Mouse (Mus musculus): ENCODE data around the gene Defb35. TPM values are rescaled to one million over a fixed set of nuclear protein-coding genes. Genes with fewer than 3 reads are reported as not detected.
"Not testable (repeated sequence)": the region's sequence is repeated elsewhere in the genome, so short reads cannot be mapped to it uniquely, and the experiment has no call there.

Defb35 gene
- not detected in 2 replicates for polyA plus RNA-seq (2015; fragmentation: Nextera tagmentation; extraction: Ambion mirVana)

DNA sequence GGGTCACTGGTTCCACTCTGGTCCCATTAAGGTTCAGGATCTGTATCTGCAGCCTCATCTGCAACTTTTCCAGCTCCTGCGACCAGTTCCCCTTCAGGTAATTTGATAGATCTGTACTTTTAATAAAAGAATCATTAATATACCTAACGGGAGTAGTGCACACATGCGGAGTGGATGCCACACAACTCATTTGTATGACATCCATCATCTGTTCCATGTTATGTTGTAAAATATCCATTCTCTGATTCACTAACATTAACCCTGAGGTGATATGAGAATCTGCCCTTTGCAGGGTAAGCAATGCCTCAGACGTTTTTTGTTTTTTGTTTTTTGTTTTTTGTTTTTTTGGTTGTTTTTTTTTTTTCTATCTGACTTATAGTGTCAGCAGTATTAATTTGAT is at the start of gene Defb35:
Defb35 (plus strand) TSS at position 301 of the 400 bp plus-strand sequence.
- H3K4me2 ChIP-seq (ENCODE audit: low read depth, low read length); H3K27me3 ChIP-seq (replicated peaks; ENCODE audit: control insufficient read depth, insufficient read depth, low read length); H3K4me3 ChIP-seq (ENCODE audit: low read length); H3K4me1 ChIP-seq (ENCODE audit: control insufficient read depth, insufficient read depth, low read length); H3K9me3 ChIP-seq (ENCODE audit: control insufficient read depth, low read length); H3K9ac ChIP-seq (ENCODE audit: low read depth, low read length); H3K36me3 ChIP-seq (ENCODE audit: control insufficient read depth, insufficient read depth, low read length); ATAC-seq; H3K27ac ChIP-seq (ENCODE audit: low read length): not testable (repeated sequence)
- 90% methylated on average over 4 of the region's 4 CpGs for WGBS

- H3K27ac ChIP-seq (ENCODE audit: low read length); H3K4me1 ChIP-seq (ENCODE audit: control insufficient read depth, insufficient read depth, low read length); H3K27me3 ChIP-seq (replicated peaks; ENCODE audit: control insufficient read depth, insufficient read depth, low read length); H3K4me3 ChIP-seq (ENCODE audit: low read length); H3K9ac ChIP-seq (ENCODE audit: low read depth, low read length); H3K9me3 ChIP-seq (ENCODE audit: control insufficient read depth, low read length); ATAC-seq; H3K36me3 ChIP-seq (ENCODE audit: control insufficient read depth, insufficient read depth, low read length); H3K4me2 ChIP-seq (ENCODE audit: low read depth, low read length): not testable (repeated sequence)
Observed at GRCm38 (mm10) chr8:21906290-21906689, 31.9 kb upstream of the Defb35 start, which contains the start of gene Defb11. Defb11 (minus strand) TSS chr8:21906412.

DNA sequence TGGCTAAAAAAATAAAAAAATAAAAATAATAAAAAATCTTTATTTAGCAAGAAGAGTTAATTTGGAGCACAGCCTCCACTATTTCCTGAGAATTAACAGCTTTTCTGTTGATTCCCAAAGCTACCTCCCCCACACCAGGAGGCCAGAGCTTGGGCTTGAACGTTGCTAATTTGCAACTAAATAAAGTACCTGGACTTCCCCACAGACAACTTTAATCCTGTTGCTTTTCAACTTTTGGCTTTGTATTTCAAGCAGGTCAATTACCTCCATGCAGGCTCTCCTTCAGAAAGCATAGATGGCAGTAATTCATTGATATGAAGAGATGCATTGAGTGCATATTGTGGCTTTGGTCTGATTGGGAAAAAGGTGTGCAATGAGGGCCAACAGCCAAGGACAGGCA is 26.2 kb upstream of the Defb35 start:
- 22% methylated on average over 1 of the region's 1 CpGs for WGBS
- no peak for ATAC-seq
- Histone ChIP-seq H3K36me3 (ENCODE audit: control insufficient read depth, insufficient read depth, low read length) (no peaks in the 10 kb centered on the region), H3K9ac (ENCODE audit: low read depth, low read length) (no peak overlapping the region), H3K9me3 (ENCODE audit: control insufficient read depth, low read length) (no peaks in the 10 kb centered on the region), H3K4me3 (ENCODE audit: low read length) (no peak overlapping the region), H3K4me2 (ENCODE audit: low read depth, low read length) (no peak overlapping the region), H3K27me3 (replicated peaks; ENCODE audit: control insufficient read depth, insufficient read depth, low read length) (no peaks in the 10 kb centered on the region), H3K27ac (ENCODE audit: low read length) (no peak overlapping the region), H3K4me1 (ENCODE audit: control insufficient read depth, insufficient read depth, low read length) (no peaks in the 10 kb centered on the region)

- Histone ChIP-seq H3K9ac (ENCODE audit: low read depth, low read length) (no peak overlapping the region), H3K27ac (ENCODE audit: low read length) (no peak overlapping the region), H3K4me1 (ENCODE audit: control insufficient read depth, insufficient read depth, low read length) (no peaks in the 10 kb centered on the region), H3K36me3 (ENCODE audit: control insufficient read depth, insufficient read depth, low read length) (no peaks in the 10 kb centered on the region), H3K9me3 (ENCODE audit: control insufficient read depth, low read length) (no peaks in the 10 kb centered on the region), H3K4me2 (ENCODE audit: low read depth, low read length) (no peak overlapping the region), H3K4me3 (ENCODE audit: low read length) (no peak overlapping the region), H3K27me3 (replicated peaks; ENCODE audit: control insufficient read depth, insufficient read depth, low read length) (no peaks in the 10 kb centered on the region)
- 23% methylated on average over 2 of the region's 2 CpGs for WGBS
- no peak for ATAC-seq
Observed at GRCm38 (mm10) chr8:21912554-21912953, 25.6 kb upstream of the Defb35 start.

GRCm38 (mm10) chr8:21915625-21916024 is 22.5 kb upstream of the Defb35 start:
- ATAC-seq: no peak

GRCm38 (mm10) chr8:21930754-21931153 is 7.4 kb upstream of the Defb35 start:
- not testable (repeated sequence) for H3K9me3 ChIP-seq (ENCODE audit: control insufficient read depth, low read length); H3K27ac ChIP-seq (ENCODE audit: low read length); H3K9ac ChIP-seq (ENCODE audit: low read depth, low read length); ATAC-seq; H3K27me3 ChIP-seq (replicated peaks; ENCODE audit: control insufficient read depth, insufficient read depth, low read length); H3K4me3 ChIP-seq (ENCODE audit: low read length); H3K36me3 ChIP-seq (ENCODE audit: control insufficient read depth, insufficient read depth, low read length); H3K4me2 ChIP-seq (ENCODE audit: low read depth, low read length); H3K4me1 ChIP-seq (ENCODE audit: control insufficient read depth, insufficient read depth, low read length)
- 90% methylated on average over 3 of the region's 3 CpGs for WGBS

More at GRCm38 (mm10) chr8:21915625-21916024, 22.5 kb upstream of the Defb35 start:
- Histone ChIP-seq H3K4me3 (ENCODE audit: low read length) (no peak overlapping the region), H3K4me2 (ENCODE audit: low read depth, low read length) (no peak overlapping the region), H3K9ac (ENCODE audit: low read depth, low read length) (no peak overlapping the region), H3K36me3 (ENCODE audit: control insufficient read depth, insufficient read depth, low read length) (no peaks in the 10 kb centered on the region), H3K9me3 (ENCODE audit: control insufficient read depth, low read length) (no peaks in the 10 kb centered on the region), H3K27ac (ENCODE audit: low read length) (no peak overlapping the region), H3K27me3 (replicated peaks; ENCODE audit: control insufficient read depth, insufficient read depth, low read length) (no peaks in the 10 kb centered on the region), H3K4me1 (ENCODE audit: control insufficient read depth, insufficient read depth, low read length) (no peaks in the 10 kb centered on the region)
- WGBS: 80% methylated on average over 3 of the region's 3 CpGs

DNA sequence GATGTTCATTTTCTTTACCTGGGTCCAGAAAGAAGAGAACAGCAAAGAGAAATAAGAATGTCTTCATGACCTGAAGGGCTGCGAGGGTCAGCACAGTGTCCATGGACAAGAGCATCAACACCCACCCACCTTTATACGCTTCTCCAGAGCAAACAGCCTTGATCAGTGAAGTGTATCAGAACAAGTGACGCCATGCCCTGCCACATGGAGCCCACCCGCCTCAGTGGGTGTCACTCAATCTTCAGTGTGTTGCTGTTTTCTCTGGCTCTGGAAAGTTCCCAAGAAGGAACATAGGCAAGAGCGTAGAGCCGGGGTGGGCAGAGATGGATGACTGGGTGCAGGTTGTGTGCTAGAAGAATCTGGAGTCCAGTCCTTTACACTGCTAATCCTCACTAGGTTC is 5.5 kb upstream of the Defb35 start, which contains the start of gene Defb15:
Defb15 (minus strand) TSS at position 101 of the 400 bp plus-strand sequence.
- H3K4me3 ChIP-seq (ENCODE audit: low read length): no peak within 1 kb of the TSS
- ATAC-seq: no peak
- no peaks in the 10 kb centered on the region for H3K9me3 ChIP-seq (ENCODE audit: control insufficient read depth, low read length)
- H3K4me1 ChIP-seq (ENCODE audit: control insufficient read depth, insufficient read depth, low read length): no peaks in the 10 kb centered on the region
- 93% methylated on average over 6 of the region's 6 CpGs for WGBS
- no peaks in the 10 kb centered on the region for H3K27me3 ChIP-seq (replicated peaks; ENCODE audit: control insufficient read depth, insufficient read depth, low read length)
- no peak within 1 kb of the TSS for H3K27ac ChIP-seq (ENCODE audit: low read length)
- H3K4me2 ChIP-seq (ENCODE audit: low read depth, low read length): no peak within 1 kb of the TSS
- no peaks in the 10 kb centered on the region for H3K36me3 ChIP-seq (ENCODE audit: control insufficient read depth, insufficient read depth, low read length)
- no peak within 1 kb of the TSS for H3K9ac ChIP-seq (ENCODE audit: low read depth, low read length)

- no peak within 1 kb of the TSS for H3K4me3 ChIP-seq (ENCODE audit: low read length)
- H3K9me3 ChIP-seq (ENCODE audit: control insufficient read depth, low read length): no peaks in the 10 kb centered on the region
- WGBS: 85% methylated on average over 6 of the region's 6 CpGs
- no peak within 1 kb of the TSS for H3K9ac ChIP-seq (ENCODE audit: low read depth, low read length)
- no peak within 1 kb of the TSS for H3K4me2 ChIP-seq (ENCODE audit: low read depth, low read length)
- no peak for ATAC-seq
- no peaks in the 10 kb centered on the region for H3K27me3 ChIP-seq (replicated peaks; ENCODE audit: control insufficient read depth, insufficient read depth, low read length)
- no peaks in the 10 kb centered on the region for H3K36me3 ChIP-seq (ENCODE audit: control insufficient read depth, insufficient read depth, low read length)
- H3K27ac ChIP-seq (ENCODE audit: low read length): no peak within 1 kb of the TSS
- H3K4me1 ChIP-seq (ENCODE audit: control insufficient read depth, insufficient read depth, low read length): no peaks in the 10 kb centered on the region
Observed at GRCm38 (mm10) chr8:21946462-21946861, 8.3 kb downstream of the Defb35 start, which contains the start of gene Defb13. Defb13 (plus strand) TSS chr8:21946762.

DNA sequence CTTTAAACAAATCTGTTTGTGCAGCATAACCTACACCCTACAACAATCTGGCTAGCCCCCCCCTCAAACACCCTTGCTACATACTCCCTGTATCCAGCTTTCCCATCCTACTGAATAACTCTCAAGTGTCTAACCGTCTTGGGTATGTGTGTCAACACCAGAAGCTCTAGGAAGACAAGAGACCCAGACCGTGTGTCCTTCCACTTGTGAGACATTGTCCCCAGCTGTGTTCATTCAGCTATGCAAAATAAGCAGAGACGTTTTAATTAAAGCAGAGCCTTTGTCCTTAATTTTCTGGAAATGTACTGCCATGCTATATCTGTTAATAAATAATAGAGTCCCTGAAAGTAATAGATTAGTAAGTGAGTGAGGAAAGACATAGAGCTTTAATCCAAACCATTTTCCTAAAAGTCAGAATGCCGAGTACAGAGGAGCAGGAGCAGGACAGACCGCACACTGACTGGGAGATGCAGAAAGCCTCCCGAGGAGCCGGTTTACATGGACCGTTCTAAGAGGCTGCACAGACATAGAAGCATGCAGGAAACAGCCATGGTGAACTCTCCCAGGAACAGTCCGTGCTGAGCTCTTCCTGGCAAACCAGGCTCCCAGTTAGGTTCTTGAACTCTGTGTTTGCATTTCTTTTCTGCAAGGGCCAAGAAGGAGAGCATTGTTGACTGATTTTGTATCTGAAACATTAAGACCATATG is 9.3 kb downstream of the Defb35 start:
- Histone ChIP-seq H3K36me3 (ENCODE audit: control insufficient read depth, insufficient read depth, low read length) (no peaks in the 10 kb centered on the region), H3K4me1 (ENCODE audit: control insufficient read depth, insufficient read depth, low read length) (no peaks in the 10 kb centered on the region), H3K4me3 (ENCODE audit: low read length) (no peak overlapping the region), H3K27ac (ENCODE audit: low read length) (no peak overlapping the region), H3K9ac (ENCODE audit: low read depth, low read length) (no peak overlapping the region), H3K9me3 (ENCODE audit: control insufficient read depth, low read length) (no peaks in the 10 kb centered on the region), H3K27me3 (replicated peaks; ENCODE audit: control insufficient read depth, insufficient read depth, low read length) (no peaks in the 10 kb centered on the region), H3K4me2 (ENCODE audit: low read depth, low read length) (no peak overlapping the region)
- no peak for ATAC-seq
- WGBS: 65% methylated on average over 9 of the region's 9 CpGs

DNA sequence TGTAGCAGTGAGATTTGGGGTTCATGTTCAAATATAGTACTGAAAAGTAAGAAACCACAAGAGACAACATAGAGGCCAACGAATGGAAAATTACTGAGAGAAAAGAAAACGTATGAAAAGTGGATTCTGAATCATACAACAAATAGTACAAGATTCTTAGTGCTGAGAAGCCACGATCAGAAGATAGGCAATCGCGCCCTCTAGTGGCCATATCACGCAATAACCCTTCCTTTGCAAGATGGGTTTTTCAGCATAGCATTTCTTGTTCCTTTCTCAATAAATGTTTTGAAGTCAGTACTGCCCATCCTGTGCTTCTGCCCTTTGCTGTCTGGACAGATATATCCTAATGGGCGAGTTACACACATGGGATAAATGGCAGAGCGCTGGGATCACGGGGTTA is 17.2 kb downstream of the Defb35 start:
- ATAC-seq: no peak

More for the DNA sequence above, 17.2 kb downstream of the Defb35 start:
- no peaks in the 10 kb centered on the region for H3K9me3 ChIP-seq (ENCODE audit: control insufficient read depth, low read length)
- H3K9ac ChIP-seq (ENCODE audit: low read depth, low read length): no peak overlapping the region
- 7% methylated on average over 9 of the region's 9 CpGs for WGBS
- H3K4me1 ChIP-seq (ENCODE audit: control insufficient read depth, insufficient read depth, low read length): no peaks in the 10 kb centered on the region
- no peak overlapping the region for H3K27ac ChIP-seq (ENCODE audit: low read length)
- no peak overlapping the region for H3K4me2 ChIP-seq (ENCODE audit: low read depth, low read length)
- no peaks in the 10 kb centered on the region for H3K36me3 ChIP-seq (ENCODE audit: control insufficient read depth, insufficient read depth, low read length)
- no peak overlapping the region for H3K4me3 ChIP-seq (ENCODE audit: low read length)
- no peaks in the 10 kb centered on the region for H3K27me3 ChIP-seq (replicated peaks; ENCODE audit: control insufficient read depth, insufficient read depth, low read length)
